Mouse (Mus musculus) thymus, adult 2 months (tissue): ENCODE measurements at regions not wholly inside any gene's neighbourhood (a gene's known extent, or its start where the extent isn't known, plus 50 kb on each side); places are given as distances from the start of the nearest gene placed in this dataset.

ENCODE experiments used
- CTCF ChIP-seq: fragments of 200-500 bp; IDR thresholded peaks from 2 replicates; pipeline ENCODE4 v1.5.1; 2012; ENCODE audit warnings: mild to moderate bottlenecking, control low read depth, low read length, moderate library complexity, borderline replicate concordance; ENCODE audit not compliant: control insufficient read depth, poor library complexity, insufficient read depth; ENCODE audit errors: extremely low read depth
- POLR2A ChIP-seq: fragments of 200-500 bp; IDR thresholded peaks from 2 replicates; pipeline ENCODE4 v1.6.1; 2012; ENCODE audit warnings: mild to moderate bottlenecking, low read length, control low read depth, moderate library complexity; ENCODE audit not compliant: control insufficient read depth, poor library complexity, insufficient read depth; ENCODE audit errors: extremely low read depth

- TF ChIP-seq CTCF (no peak), POLR2A (no peak)
These were observed 239.7 kb downstream of the Pax3 start for GRCm38 (mm10) chr1:77957156-77957767.
